Mouse (Mus musculus) kidney, adult 2 months (tissue): ENCODE measurements around the gene Pank2. TPM values are rescaled to one million over a fixed set of nuclear protein-coding genes. Genes with fewer than 3 reads are reported as not detected.
"Not testable (repeated sequence)": the region's sequence is repeated elsewhere in the genome, so short reads cannot be mapped to it uniquely, and the experiment has no call there.

ENCODE experiments used
- DNase-seq: peaks from one replicate; pipeline ENCODE4 v3.0.0; 2021
- H3K27ac ChIP-seq: fragments of 200-500 bp; 2 replicates; pipeline ENCODE4 v1.5.1; 2012; ENCODE audit warnings: low read depth, low read length, control low read depth, inconsistent platforms; ENCODE audit not compliant: insufficient read depth
- H3K27me3 ChIP-seq: fragments of 200-500 bp; replicated peaks from 2 replicates; pipeline ENCODE4 v1.6.1; 2012; ENCODE audit warnings: mild to moderate bottlenecking, moderate library complexity, low read length, inconsistent platforms; ENCODE audit not compliant: control insufficient read depth, insufficient read depth
- H3K36me3 ChIP-seq: fragments of 200-500 bp; 2 replicates; pipeline ENCODE4 v1.6.1; 2012; ENCODE audit warnings: mild to moderate bottlenecking, moderate library complexity, low read length, inconsistent platforms; ENCODE audit not compliant: control insufficient read depth, insufficient read depth
- H3K4me1 ChIP-seq: fragments of 200-500 bp; 2 replicates; pipeline ENCODE4 v1.6.1; 2011; ENCODE audit warnings: low read length; ENCODE audit not compliant: control insufficient read depth, insufficient read depth
- H3K4me3 ChIP-seq: fragments of 200-500 bp; 2 replicates; pipeline ENCODE4 v1.5.1; 2011; ENCODE audit warnings: mild to moderate bottlenecking, low read depth, low read length, control low read depth; ENCODE audit not compliant: insufficient read depth
- CTCF ChIP-seq: fragments of 200-500 bp; conservative IDR thresholded peaks from 2 replicates; pipeline ENCODE4 v1.5.1; 2011; ENCODE audit warnings: low read depth, mild to moderate bottlenecking, control low read depth, low read length, moderate library complexity, mixed read lengths; ENCODE audit not compliant: insufficient read depth, insufficient read length
- POLR2A ChIP-seq: fragments of 200-500 bp; IDR thresholded peaks from one replicate; pipeline ENCODE4 v1.6.1; 2011; ENCODE audit warnings: low read depth, low read length, control low read depth
- WGBS: fragments of 180-500 bp; shearing (Covaris S2); methylation state at CpG from one replicate; pipeline ENCODE4 v1.1.7; 2018; 5-methylcytosine and 5-hydroxymethylcytosine counted together
- polyA plus RNA-seq: library from polyadenylated mRNA; depleted of rRNA; stranded (reverse); fragments of >200 nt; gene quantifications from 2 replicates; pipeline ENCODE4 v1.2.3, GENCODE M21; 2012

The Pank2 gene
- polyA plus RNA-seq, 1 experiment, result 13.8 TPM

DNA sequence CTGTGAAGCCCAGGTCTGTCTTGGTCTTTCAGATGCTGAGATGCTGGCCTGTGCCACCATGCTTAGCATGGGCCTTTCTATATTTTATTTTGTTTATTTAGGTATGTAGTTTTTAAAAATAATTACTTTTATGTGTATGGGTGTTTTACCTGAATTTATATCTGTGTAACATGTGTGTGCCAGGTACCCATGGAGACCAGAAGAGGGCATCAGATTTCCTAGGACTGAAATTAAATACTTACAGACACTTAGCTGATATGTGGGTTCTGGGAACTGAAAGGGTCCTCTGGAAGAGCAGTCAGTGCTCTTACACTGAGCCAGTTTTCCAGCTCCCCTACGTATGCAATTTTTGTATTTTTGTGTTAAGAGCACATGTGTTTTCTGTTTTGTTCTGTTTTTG is 24.0 kb downstream of the Pank2 start:
- WGBS, result 88% methylated on average over 1 of the region's 1 CpGs
- peaks cover 4% of the 10 kb centered on the region for H3K36me3 ChIP-seq
- no peaks in the 10 kb centered on the region for H3K4me1 ChIP-seq
- TF ChIP-seq POLR2A (no peak), CTCF (no peak)
- no peaks in the 10 kb centered on the region for H3K27me3 ChIP-seq
- no peak overlapping the region for H3K27ac ChIP-seq
- no peak for DNase-seq
- H3K4me3 ChIP-seq, result no peak overlapping the region

GRCm38 (mm10) chr2:131290669-131291068 is 28.4 kb downstream of the Pank2 start:
- Histone ChIP-seq H3K27me3 (no peaks in the 10 kb centered on the region), H3K27ac (no peak overlapping the region), H3K4me3 (no peak overlapping the region), H3K36me3 (peaks cover 6% of the 10 kb centered on the region), H3K4me1 (no peaks in the 10 kb centered on the region)
- TF ChIP-seq CTCF (no peak), POLR2A (no peak)
- DNase-seq, result no peak

GRCm38 (mm10) chr2:131296746-131297261 is 34.5 kb downstream of the Pank2 start:
- Histone ChIP-seq H3K4me3 (no peak overlapping the region), H3K27ac (no peak overlapping the region), H3K27me3 (no peaks in the 10 kb centered on the region), H3K36me3 (peaks cover 3% of the 10 kb centered on the region), H3K4me1 (no peaks in the 10 kb centered on the region)
- DNase-seq, result no peak
- TF ChIP-seq POLR2A, result no peak
- TF ChIP-seq CTCF, result no peak
- WGBS, result 93% methylated on average over 2 of the region's 2 CpGs

DNA sequence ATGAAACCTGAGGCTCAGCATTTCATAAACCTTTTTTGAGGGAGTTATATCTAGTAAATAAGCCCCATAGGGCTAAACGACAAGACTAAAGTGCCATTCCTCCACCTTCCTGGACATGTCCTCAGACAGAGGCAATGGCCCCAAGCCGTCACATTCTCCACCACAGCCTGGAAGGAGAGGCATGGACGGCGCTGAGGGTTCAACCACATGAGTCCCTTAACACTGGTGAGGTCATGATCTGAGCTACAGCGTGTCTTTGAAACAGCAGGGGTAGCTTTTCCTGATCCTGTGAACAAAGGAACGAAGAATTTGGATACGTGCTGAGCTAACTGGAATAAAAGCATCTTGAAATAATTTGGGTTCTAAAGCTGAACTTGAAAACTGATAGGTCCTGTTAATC is 36.4 kb downstream of the Pank2 start:
- not testable (repeated sequence) for H3K27me3 ChIP-seq, H3K27ac ChIP-seq, H3K4me1 ChIP-seq, DNase-seq, H3K36me3 ChIP-seq, H3K4me3 ChIP-seq
- 80% methylated on average over 7 of the region's 7 CpGs for WGBS

DNA sequence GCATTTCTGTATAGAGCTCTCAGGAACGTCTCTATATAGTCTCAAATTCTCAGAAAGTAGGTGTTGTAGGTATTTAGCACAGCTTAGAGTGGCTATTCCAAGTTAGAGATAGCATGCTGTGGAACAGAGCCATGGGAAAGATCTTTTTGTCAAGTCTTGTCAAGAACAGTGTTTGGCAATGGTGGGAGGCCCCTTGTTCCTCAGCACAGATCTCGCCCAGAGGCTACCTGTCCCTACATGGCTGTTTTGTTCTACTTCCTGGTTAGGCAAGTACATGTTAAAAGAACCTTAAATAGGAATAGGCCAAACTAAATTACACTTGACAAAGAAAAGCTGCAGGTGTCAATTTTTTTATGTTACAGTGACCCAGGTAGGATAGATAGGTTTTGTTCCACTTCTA is 38.2 kb downstream of the Pank2 start:
- 78% methylated on average over 2 of the region's 2 CpGs for WGBS
- Histone ChIP-seq H3K27ac (no peak overlapping the region), H3K27me3 (no peaks in the 10 kb centered on the region), H3K4me1 (no peaks in the 10 kb centered on the region), H3K36me3 (peaks cover 3% of the 10 kb centered on the region), H3K4me3 (no peak overlapping the region)
- no peak for TF ChIP-seq CTCF
- TF ChIP-seq POLR2A, result no peak
- no peak for DNase-seq

- Histone ChIP-seq H3K27ac (no peak overlapping the region), H3K4me3 (no peak overlapping the region), H3K36me3 (peaks cover 2% of the 10 kb centered on the region; the same call in 1 of the 2 replicates), H3K27me3 (no peaks in the 10 kb centered on the region), H3K4me1 (no peaks in the 10 kb centered on the region)
- TF ChIP-seq POLR2A, result no peak
- TF ChIP-seq CTCF, result no peak
- DNase-seq, result no peak
These were observed 39.3 kb downstream of the Pank2 start for GRCm38 (mm10) chr2:131301635-131302034.

DNA sequence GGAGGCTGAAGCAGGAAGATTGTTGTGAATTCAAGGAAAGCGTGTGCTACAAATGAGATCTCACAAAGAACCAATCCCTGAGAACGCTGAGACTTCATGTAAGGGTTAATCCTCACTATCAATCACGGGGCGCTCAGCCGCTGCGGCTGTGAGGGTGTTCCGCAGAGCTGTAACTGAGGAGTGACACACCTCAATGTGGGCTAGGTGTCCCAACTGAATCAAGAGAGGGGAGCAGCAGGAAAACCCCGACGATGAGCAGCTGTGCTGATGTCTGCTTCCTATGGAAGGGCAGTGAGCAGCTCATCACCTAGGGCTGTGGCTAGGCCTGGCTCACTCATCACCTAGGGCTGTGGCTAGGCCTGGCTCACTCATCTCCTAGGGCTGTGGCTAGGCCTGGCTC is 42.2 kb downstream of the Pank2 start:
- no peaks in the 10 kb centered on the region for H3K4me1 ChIP-seq
- WGBS, result 81% methylated on average over 9 of the region's 9 CpGs
- H3K36me3 ChIP-seq, result no peaks in the 10 kb centered on the region
- no peaks in the 10 kb centered on the region for H3K27me3 ChIP-seq
- no peak for DNase-seq
- no peak for TF ChIP-seq CTCF
- TF ChIP-seq POLR2A, result no peak
- H3K4me3 ChIP-seq, result no peak overlapping the region
- H3K27ac ChIP-seq, result no peak overlapping the region

DNA sequence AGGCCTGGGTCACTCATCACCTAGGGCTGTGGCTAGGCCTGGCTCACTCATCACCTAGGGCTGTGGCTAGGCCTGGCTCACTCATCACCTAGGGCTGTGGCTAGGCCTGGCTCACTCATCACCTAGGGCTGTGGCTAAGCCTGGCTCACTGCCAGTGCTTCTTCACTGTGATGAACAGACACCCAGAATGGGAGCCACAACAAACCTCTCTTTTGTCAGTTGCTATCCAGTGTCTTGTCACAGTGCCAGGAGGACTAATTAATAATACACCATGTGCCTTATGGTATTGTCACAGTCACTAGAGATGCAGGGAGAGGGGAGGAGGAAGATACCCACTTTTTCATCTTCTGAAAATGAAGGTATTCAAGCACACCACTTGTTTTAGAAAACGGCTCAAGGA is 42.9 kb downstream of the Pank2 start:
- not testable (repeated sequence) for H3K27me3 ChIP-seq, H3K4me3 ChIP-seq, H3K27ac ChIP-seq, H3K36me3 ChIP-seq, H3K4me1 ChIP-seq, DNase-seq
- WGBS, result 70% methylated on average over 1 of the region's 1 CpGs
